Mouse (Mus musculus) ES-E14 (cell line): Measurements from ENCODE around the gene Sp140. TPM values are rescaled to one million over a fixed set of nuclear protein-coding genes. Genes with fewer than 3 reads are reported as not detected.
"Not testable (repeated sequence)": the region's sequence is repeated elsewhere in the genome, so short reads cannot be mapped to it uniquely, and the experiment has no call there.

Source experiments
- DNase-seq: peaks from one replicate; pipeline ENCODE4 v3.0.0-alpha.2; 2013; ENCODE audit warnings: low read depth, low spot score
- H3K27ac ChIP-seq: 2 replicates; pipeline ENCODE4 v1.5.1; 2012; ENCODE audit warnings: low read depth, mild to moderate bottlenecking, low read length, moderate library complexity, mixed read lengths; ENCODE audit not compliant: poor library complexity, insufficient read depth, severe bottlenecking
- H3K36me3 ChIP-seq: 2 replicates; pipeline ENCODE4 v1.6.1; 2012; ENCODE audit warnings: mild to moderate bottlenecking, low read length, moderate library complexity, mixed read lengths; ENCODE audit not compliant: control insufficient read depth, poor library complexity, insufficient read depth, severe bottlenecking
- H3K4me1 ChIP-seq, 2 experiments: fragments of 150-350 bp in 1 of 2; sonication (generic) in 1 of 2; 2 replicates each; pipeline ENCODE4 v1.6.1; 2012; ENCODE audit warnings: low read length in 2 of 2, mild to moderate bottlenecking in 1 of 2, mixed read lengths in 1 of 2; ENCODE audit not compliant: control insufficient read depth in 2 of 2, insufficient read depth in 2 of 2, poor library complexity in 1 of 2
- H3K4me3 ChIP-seq, 2 experiments: fragments of 150-350 bp in 1 of 2; sonication (generic) in 1 of 2; 2 replicates each; pipeline ENCODE4 v1.5.1; 2012; ENCODE audit warnings: low read length in 2 of 2, low read depth in 1 of 2, mild to moderate bottlenecking in 1 of 2, mixed read lengths in 1 of 2; ENCODE audit not compliant: insufficient read depth in 1 of 2, poor library complexity in 1 of 2, severe bottlenecking in 1 of 2
- H3K9ac ChIP-seq: 2 replicates; pipeline ENCODE4 v1.6.1; 2012; ENCODE audit warnings: low read depth, mild to moderate bottlenecking, low read length, mixed read lengths; ENCODE audit not compliant: poor library complexity, insufficient read depth, severe bottlenecking
- H3K9me3 ChIP-seq: fragments of 150-350 bp; sonication (generic); 2 replicates; pipeline ENCODE4 v1.6.1; 2012; ENCODE audit warnings: low read depth, mild to moderate bottlenecking, low read length; ENCODE audit not compliant: control insufficient read depth, insufficient read depth
- in situ Hi-C, 2 experiments: fragments of 600-800 bp; cut with MboI; formaldehyde crosslinking; loops; one replicate each; pipeline ENCODE4 v1.15.1; 2025; ENCODE audit warnings: low sequenced_read_pairs in 2 of 2, inconsistent platforms in 1 of 2; ENCODE audit not compliant: unreplicated experiment in 2 of 2
- total RNA-seq: library from RNA; depleted of rRNA; stranded (reverse); fragments of 300-350 nt; gene quantifications from 2 replicates; pipeline ENCODE4 v1.2.3, GENCODE M21; 2012

Sp140 gene
- total RNA-seq, 1 experiment: 2.3 TPM

DNA sequence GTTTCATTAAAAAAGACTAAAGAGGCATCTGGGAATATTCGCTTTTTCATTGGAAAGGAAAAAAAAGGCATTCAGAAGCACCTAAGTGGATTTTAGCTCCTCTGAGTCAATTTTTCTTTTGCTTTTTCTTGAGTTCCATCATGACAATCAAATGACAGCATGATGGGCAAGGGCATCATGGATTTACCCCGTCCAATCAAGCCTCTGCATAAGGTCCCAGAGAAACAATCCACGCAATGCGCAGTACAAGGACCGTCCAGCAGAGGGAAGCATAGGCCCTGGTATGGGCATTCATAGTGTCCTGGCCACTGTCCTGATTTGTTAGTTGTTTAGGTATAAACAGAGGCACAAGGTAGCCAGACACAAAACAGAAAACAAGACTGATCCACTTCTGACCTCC, 18.7 kb upstream of the Sp140 start:
- in situ Hi-C loops: loop anchor here in 1 of 2 experiments (25.0 kb wide), 1 partner anchor 156 kb away; no protein-coding TSS in a partner anchor
- H3K9ac ChIP-seq, H3K36me3 ChIP-seq, H3K4me3 ChIP-seq, H3K9me3 ChIP-seq, DNase-seq, H3K27ac ChIP-seq, H3K4me1 ChIP-seq: not testable (repeated sequence)

DNA sequence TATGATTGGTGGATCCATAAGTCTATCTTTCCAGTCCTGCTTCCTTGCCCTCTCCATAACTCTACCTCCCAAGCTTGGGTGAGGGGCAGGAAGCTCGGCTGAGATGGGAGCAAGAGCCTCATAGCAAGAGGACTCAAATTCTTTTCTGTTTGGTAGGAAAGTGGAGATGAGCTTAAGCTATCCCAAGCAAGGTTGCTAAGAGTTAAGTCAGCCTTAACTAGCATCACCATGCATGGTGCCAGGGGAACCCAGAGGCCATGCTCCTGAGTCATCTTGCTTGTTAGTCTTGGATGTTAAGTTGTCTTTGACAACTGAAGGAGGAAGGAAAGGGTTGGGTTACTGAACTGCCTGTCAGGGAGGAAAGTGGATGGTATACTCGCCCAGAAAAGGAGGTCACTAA, 11.5 kb upstream of the Sp140 start:
- DNase-seq, H3K9me3 ChIP-seq, H3K36me3 ChIP-seq, H3K9ac ChIP-seq, H3K4me3 ChIP-seq, H3K27ac ChIP-seq, H3K4me1 ChIP-seq: not testable (repeated sequence)
- in situ Hi-C loops: loop anchor here in 1 of 2 experiments (25.0 kb wide), 1 partner anchor 149 kb away; no protein-coding TSS in a partner anchor

DNA sequence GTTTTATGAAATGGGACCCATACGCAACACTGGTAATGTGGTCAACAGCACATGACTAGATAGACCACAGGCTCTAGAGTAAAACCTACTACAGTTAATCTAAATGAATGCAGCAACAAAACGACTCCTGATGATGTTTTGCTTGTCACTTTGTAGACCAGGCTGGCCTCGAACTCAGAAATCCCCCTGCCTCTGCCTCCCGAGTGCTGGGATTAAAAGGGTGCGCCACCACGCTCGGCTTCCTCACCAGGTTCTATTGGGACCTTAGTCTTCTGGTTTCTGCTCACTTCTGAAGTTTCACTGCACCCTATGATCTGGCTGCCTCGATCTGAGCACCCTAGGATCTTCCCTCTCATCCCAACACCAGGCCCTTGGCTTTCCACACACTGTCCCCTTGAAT, 7.7 kb upstream of the Sp140 start:
- DNase-seq, H3K27ac ChIP-seq, H3K4me3 ChIP-seq, H3K36me3 ChIP-seq, H3K4me1 ChIP-seq, H3K9ac ChIP-seq, H3K9me3 ChIP-seq: not testable (repeated sequence)
- in situ Hi-C loops: loop anchor here in 1 of 2 experiments (25.0 kb wide), 1 partner anchor 145 kb away; no protein-coding TSS in a partner anchor

DNA sequence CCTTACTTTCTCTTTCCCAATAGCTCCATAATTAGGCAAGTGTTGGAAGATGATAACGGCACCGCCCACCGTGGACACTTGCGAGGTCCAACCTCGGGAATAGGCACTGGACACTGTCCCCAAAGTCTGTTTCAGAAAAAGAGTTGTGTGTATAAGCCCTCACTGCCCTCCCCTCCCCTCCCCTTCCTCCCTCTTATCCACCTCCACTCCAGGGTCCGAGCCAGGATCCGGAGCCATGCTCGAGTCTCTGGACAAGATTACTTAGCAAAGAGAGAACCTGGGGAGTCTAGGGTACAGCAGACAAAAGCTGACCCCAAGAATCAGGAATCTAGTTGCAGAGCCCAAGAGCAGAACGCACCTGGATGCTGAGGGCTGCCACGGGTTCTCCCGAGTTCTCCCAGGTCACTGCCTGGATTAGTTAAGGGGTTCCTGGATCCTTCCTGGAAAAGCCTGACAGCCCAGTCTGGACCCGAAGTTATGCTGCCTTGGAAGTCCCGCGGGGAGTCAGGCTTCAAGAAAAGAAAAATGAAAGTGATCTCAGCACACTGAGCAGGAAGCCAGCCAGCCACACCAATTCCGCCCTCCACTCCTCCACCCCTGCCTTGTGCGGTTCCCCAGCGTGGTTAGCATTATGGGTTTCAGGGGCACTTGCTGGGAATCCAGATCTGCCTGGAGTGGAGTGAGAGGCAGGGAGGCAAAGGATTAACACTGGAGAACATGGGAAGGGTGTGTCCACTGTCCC, 1.7 kb upstream of the Sp140 start, which contains the start of gene Sp110:
TSS of gene Sp110 (minus strand) at position 547 of the 742 bp plus-strand sequence.
- not testable (repeated sequence) for H3K9me3 ChIP-seq, DNase-seq, H3K4me3 ChIP-seq, H3K36me3 ChIP-seq, H3K4me1 ChIP-seq, H3K9ac ChIP-seq, H3K27ac ChIP-seq
- in situ Hi-C loops: loop anchor here in 1 of 2 experiments (25.0 kb wide), 1 partner anchor 139 kb away; no protein-coding TSS in a partner anchor

DNA sequence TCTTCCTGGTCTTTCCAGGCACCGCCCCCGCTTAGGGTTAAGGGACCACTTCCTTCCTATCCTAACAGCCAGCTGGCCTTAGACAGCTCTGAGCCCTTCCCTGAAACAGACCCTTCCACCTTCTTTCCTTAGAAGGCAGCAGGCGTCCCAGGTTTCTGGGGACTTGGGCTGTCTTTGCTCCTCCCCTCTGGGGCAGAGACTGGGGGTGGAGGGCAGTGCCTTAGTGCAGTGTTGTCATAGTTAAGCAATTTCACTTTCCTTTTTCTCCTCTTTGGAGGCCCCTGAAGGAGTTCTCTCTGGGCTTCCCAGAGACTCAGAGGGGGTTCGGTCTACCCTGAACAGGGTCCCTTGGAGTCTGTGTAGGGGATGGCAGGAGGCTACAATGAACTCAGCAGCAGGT, 616 bp downstream of the Sp140 start:
- H3K4me1 ChIP-seq, DNase-seq, H3K36me3 ChIP-seq, H3K27ac ChIP-seq, H3K4me3 ChIP-seq, H3K9me3 ChIP-seq, in situ Hi-C loops, H3K9ac ChIP-seq: not testable (repeated sequence)

DNA sequence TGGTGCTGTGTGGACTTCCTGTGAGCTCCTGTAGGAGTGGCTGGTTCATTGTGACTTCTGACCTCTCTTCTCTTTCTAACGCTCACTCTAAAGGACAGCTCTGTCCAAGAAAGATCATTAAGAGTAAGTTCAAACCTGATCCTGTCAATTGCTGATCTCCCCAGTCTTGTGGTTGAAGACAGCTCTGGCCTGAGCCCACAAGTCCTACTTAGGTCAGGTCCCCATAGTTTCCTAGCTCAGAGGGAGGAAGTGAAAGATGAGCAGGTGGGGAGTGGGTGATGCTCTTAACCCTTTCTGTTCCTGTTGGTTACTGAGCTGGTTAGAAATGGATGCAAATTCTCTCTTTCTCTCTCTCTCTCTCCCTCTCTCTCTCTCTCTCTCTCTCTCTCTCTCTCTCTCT, 4.2 kb downstream of the Sp140 start:
- H3K27ac ChIP-seq, H3K9ac ChIP-seq, H3K4me1 ChIP-seq, H3K4me3 ChIP-seq, in situ Hi-C loops, H3K9me3 ChIP-seq, DNase-seq, H3K36me3 ChIP-seq: not testable (repeated sequence)

DNA sequence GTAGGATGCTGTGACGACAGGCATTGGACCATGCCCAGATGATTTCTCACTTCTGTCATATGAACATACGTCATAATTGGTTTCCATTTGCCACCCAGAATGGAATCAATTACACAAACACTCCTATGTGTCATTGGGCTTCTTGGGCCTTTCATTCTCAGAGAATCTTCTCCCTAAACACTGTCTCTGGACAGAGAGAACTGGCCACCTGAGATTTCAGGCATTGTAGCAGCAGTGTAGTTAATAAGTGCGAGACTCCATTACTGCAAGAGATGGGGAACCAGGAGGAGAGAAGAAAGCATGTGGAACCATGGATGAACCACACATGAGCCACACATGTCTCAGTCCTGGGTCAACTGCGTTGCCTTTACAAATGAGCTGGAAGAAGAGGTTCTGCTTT, 8.2 kb downstream of the Sp140 start:
- H3K4me1 ChIP-seq, H3K27ac ChIP-seq, H3K36me3 ChIP-seq, H3K4me3 ChIP-seq, H3K9me3 ChIP-seq, in situ Hi-C loops, DNase-seq, H3K9ac ChIP-seq: not testable (repeated sequence)

DNA sequence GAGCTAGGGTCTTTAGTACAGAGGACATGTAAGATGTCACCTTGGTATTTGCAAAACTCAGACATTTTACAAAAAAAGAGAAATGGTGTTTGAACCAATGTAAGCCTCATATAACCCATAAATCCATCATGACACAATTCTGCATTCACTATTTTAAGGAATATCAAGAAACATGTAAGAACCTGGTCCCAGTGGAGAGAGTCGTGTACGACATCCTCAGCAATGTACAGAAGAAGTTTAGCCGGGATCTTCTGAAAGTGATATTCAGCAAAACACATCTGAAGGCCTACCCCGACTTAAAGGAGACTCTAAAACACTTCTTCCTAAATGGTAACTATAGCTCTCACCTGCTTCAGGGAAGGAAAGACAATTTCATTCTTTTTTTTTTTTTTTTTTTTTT, 10.4 kb downstream of the Sp140 start:
- H3K27ac ChIP-seq, DNase-seq, in situ Hi-C loops: not testable (repeated sequence)

More for the DNA sequence above, 10.4 kb downstream of the Sp140 start:
- H3K9ac ChIP-seq, H3K4me3 ChIP-seq, H3K36me3 ChIP-seq, H3K9me3 ChIP-seq, H3K4me1 ChIP-seq: not testable (repeated sequence)
